Mouse (Mus musculus) E14TG2a.4 (cell line): ENCODE measurements around the gene Il5ra.

ENCODE experiments used
- CTCF ChIP-seq: conservative IDR thresholded peaks from 2 replicates; pipeline ENCODE4 v1.5.1; 2014; ENCODE audit warnings: low read length
- NANOG ChIP-seq: IDR thresholded peaks from 2 replicates; pipeline ENCODE4 v1.6.1; 2014; ENCODE audit warnings: borderline replicate concordance, low read length, mixed read lengths
- POU5F1 ChIP-seq: IDR thresholded peaks from 2 replicates; pipeline ENCODE4 v1.6.1; 2014; ENCODE audit warnings: low read length, borderline replicate concordance

GRCm38 (mm10) chr6:106743556-106744233 lies 5.1 kb downstream of the Il5ra start:
- TF ChIP-seq CTCF (no peak), POU5F1 (no peak), NANOG (no peak)
